Mouse (Mus musculus) intestine, embryonic 14.5 days (tissue): ENCODE data around the gene Tcte2. TPM values are rescaled to one million over a fixed set of nuclear protein-coding genes. Genes with fewer than 3 reads are reported as not detected.

Experiments
- polyA plus RNA-seq: library from polyadenylated mRNA; unstranded; fragments of >200 nt; fragmentation: Nextera tagmentation; extraction: Ambion mirVana; gene quantifications from 2 replicates; pipeline ENCODE4 v1.2.1, GENCODE M21; 2014

Gene Tcte2
- polyA plus RNA-seq, 1 experiment from 2014 or later: 5.2 TPM

Other genes with a start within 250 kb of the Tcte2 start
- 75.1 and 86.2 TPM in 2 replicates for gene Afdn, start 1.3 kb downstream of the Tcte2 start, polyA plus RNA-seq
- gene Gm7168, start 186.5 kb upstream of the Tcte2 start, polyA plus RNA-seq: not detected in 2 replicates
- gene Gm7356, start 241.9 kb upstream of the Tcte2 start, polyA plus RNA-seq: not detected in 2 replicates